Mouse (Mus musculus): ENCODE data around the gene Naaladl2.

DNA sequence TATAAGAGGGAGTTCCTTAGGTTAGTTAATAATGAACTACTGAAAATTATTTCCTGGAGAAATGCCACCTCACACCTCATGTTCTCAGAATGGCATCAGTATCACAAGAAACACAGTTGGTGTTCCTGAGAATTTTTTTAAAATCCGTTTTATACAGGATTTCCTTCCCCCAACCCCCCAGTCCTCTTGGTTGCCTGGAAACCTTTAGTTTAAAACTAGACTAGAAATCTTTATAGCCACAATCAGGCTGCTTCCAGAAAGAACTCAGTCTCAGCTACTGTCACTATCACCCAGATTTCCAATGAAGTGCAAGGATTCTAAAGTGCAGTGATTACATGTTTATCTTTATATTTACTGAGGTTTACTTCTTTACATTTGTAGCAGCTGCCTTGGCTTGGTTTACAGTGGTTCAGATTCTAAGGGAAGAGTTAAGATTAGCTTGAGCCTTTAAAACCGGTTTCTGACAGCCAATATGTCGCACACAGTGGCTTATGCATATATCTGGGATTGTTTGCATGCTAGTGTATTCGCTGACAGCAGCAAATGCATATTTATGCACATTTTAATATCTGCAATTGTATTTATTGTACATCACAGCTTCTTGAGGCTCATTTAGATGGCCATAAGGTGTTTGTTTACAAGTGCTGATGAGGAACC is 657.5 kb downstream of the Naaladl2 start:
- TF ChIP-seq ZNF384 (IDR thresholded peaks at IDR 0.05; ENCODE audit: low read depth, low read length): no peak
- TF ChIP-seq HCFC1 (IDR thresholded peaks at IDR 0.05; ENCODE audit: borderline replicate concordance, insufficient read depth, low read length): no peak
- no peak for TF ChIP-seq ZC3H11A (IDR thresholded peaks at IDR 0.05; ENCODE audit: borderline replicate concordance, low read depth, low read length)
- no peak for TF ChIP-seq CHD2 (IDR thresholded peaks at IDR 0.05; ENCODE audit: low read depth, low read length)
- no peak for TF ChIP-seq MAFK (IDR thresholded peaks at IDR 0.05; ENCODE audit: insufficient read depth, low read depth, low read length)
